Mouse (Mus musculus): ENCODE measurements around the gene Sec14l3. TPM values are rescaled to one million over a fixed set of nuclear protein-coding genes. Genes with fewer than 3 reads are reported as not detected.
A peak's percentile ranks its signal among the peaks of the same experiment; 100 is the strongest.

Gene Sec14l3
- polyA plus RNA-seq, 1 experiment from 2014 or later: 0.54 TPM

DNA sequence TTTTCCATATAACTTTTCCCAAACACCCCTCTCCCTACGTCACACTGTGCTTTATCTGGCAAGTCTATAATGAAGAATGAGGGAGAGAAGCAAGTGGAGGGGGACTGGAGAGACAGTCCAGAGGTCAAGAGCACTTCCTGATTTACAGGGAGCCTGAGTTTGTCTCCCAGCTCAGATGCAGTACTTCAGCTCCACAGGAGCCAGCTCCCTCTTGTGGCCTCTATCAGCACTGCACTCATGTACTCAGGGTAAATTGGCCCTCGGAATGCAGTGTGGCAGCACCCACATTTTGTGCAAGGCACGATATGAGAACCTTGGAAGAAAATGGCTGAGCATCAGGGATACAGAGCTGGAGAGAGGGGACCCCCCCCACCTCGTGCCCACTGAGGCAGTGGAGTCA is 15.6 kb downstream of the Sec14l3 start:
- Histone ChIP-seq H3K9ac (no peak overlapping the region), H3K27ac (no peak overlapping the region), H3K4me1 (replicated peaks; ENCODE audit: control insufficient read depth, insufficient read depth, low read length) (no peaks in the 10 kb centered on the region), H3K4me3 (replicated peaks; ENCODE audit: low read length) (no peak overlapping the region), H3K36me3 (replicated peaks; ENCODE audit: control insufficient read depth, insufficient read depth) (no peaks in the 10 kb centered on the region), H3K4me2 (replicated peaks) (no peak overlapping the region), H3K27me3 (ENCODE audit: control insufficient read depth, insufficient read depth, low read length) (no peaks in the 10 kb centered on the region), H3K9me3 (ENCODE audit: control insufficient read depth, low read length) (no peaks in the 10 kb centered on the region)
- DNase-seq (ENCODE audit: low spot score): peak; percentile 79
- no peak for ATAC-seq (ENCODE audit: low FRiP score)
- WGBS: 23% methylated on average over 4 of the region's 4 CpGs

DNA sequence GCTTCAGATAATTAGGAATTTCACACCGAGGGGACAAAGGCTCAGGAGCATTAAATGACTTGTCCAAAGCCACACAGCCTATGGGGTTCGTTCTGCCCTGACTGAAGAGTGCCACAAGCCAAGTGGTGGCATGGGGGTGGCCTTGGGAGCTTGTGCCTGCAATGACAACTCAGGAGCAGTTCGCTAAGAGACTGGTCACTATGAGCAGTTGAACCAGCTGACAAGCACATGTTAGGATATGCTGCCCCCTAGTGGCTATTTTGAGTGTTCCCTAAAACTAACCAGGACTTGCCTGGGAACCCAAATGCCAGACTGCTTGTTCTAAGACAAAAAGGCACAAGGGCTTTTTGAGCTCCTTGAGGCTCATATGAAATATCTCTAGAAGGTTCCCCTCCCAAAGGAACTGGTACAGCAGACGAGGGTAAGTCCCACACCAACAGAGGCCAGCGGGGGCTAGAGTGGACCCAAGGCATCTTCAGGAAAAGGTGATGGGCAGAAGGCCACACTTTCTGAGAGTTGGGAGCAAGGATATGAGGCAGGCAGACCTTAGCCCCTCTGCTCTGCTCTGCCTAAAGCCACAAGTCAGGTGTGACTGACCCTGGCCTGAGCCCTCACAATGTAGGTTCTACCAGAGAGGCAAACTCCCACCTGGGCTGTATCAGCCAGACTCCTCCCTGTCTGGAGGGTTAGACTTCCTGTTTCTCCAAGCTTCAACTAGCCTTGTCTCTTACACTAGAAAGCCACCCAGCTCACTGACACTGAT is 18.9 kb downstream of the Sec14l3 start:
- ATAC-seq (ENCODE audit: low FRiP score): peak; percentile 48; the same call in 1 of the 2 replicates
- no peaks in the 10 kb centered on the region for H3K27me3 ChIP-seq (ENCODE audit: control insufficient read depth, insufficient read depth, low read length)
- no peaks in the 10 kb centered on the region for H3K4me1 ChIP-seq (replicated peaks; ENCODE audit: control insufficient read depth, insufficient read depth, low read length)
- H3K4me3 ChIP-seq (replicated peaks; ENCODE audit: low read length): no peak overlapping the region
- no peaks in the 10 kb centered on the region for H3K36me3 ChIP-seq (replicated peaks; ENCODE audit: control insufficient read depth, insufficient read depth)
- H3K4me2 ChIP-seq (replicated peaks): no peak overlapping the region
- WGBS: 28% methylated on average over 5 of the region's 5 CpGs
- no peaks in the 10 kb centered on the region for H3K9me3 ChIP-seq (ENCODE audit: control insufficient read depth, low read length)
- no peak overlapping the region for H3K9ac ChIP-seq
- DNase-seq (ENCODE audit: low spot score): peak; percentile 94
- no peak overlapping the region for H3K27ac ChIP-seq

GRCm38 (mm10) chr11:4086246-4086645 is 21.6 kb downstream of the Sec14l3 start:
- no peaks in the 10 kb centered on the region for H3K4me1 ChIP-seq (replicated peaks; ENCODE audit: control insufficient read depth, insufficient read depth, low read length)
- H3K9ac ChIP-seq: no peak overlapping the region
- WGBS: 49% methylated on average over 1 of the region's 1 CpGs
- DNase-seq (ENCODE audit: low spot score): no peak
- no peaks in the 10 kb centered on the region for H3K9me3 ChIP-seq (ENCODE audit: control insufficient read depth, low read length)
- no peak overlapping the region for H3K4me2 ChIP-seq (replicated peaks)
- no peak overlapping the region for H3K27ac ChIP-seq
- no peak for ATAC-seq (ENCODE audit: low FRiP score)
- no peaks in the 10 kb centered on the region for H3K27me3 ChIP-seq (ENCODE audit: control insufficient read depth, insufficient read depth, low read length)
- no peak overlapping the region for H3K4me3 ChIP-seq (replicated peaks; ENCODE audit: low read length)
- 0 out of 2 replicates have a peak, but pooled peaks cover under 1% of the 10 kb centered on the region for H3K36me3 ChIP-seq (replicated peaks; ENCODE audit: control insufficient read depth, insufficient read depth)

GRCm38 (mm10) chr11:4087267-4087666 is 22.6 kb downstream of the Sec14l3 start:
- Histone ChIP-seq H3K36me3 (replicated peaks; ENCODE audit: control insufficient read depth, insufficient read depth) (0 out of 2 replicates have a peak, but pooled peaks cover 7% of the 10 kb centered on the region), H3K9me3 (ENCODE audit: control insufficient read depth, low read length) (no peaks in the 10 kb centered on the region), H3K4me3 (replicated peaks; ENCODE audit: low read length) (no peak overlapping the region), H3K4me2 (replicated peaks) (no peak overlapping the region), H3K27ac (no peak overlapping the region), H3K4me1 (replicated peaks; ENCODE audit: control insufficient read depth, insufficient read depth, low read length) (no peaks in the 10 kb centered on the region), H3K9ac (no peak overlapping the region), H3K27me3 (ENCODE audit: control insufficient read depth, insufficient read depth, low read length) (no peaks in the 10 kb centered on the region)
- 63% methylated on average over 2 of the region's 2 CpGs for WGBS
- ATAC-seq (ENCODE audit: low FRiP score): 0 out of 2 replicates have a peak, but pooled peaks have one; percentile 21
- no peak for DNase-seq (ENCODE audit: low spot score)

- H3K27me3 ChIP-seq (ENCODE audit: control insufficient read depth, insufficient read depth, low read length): no peaks in the 10 kb centered on the region
- 87% methylated on average over 18 of the region's 18 CpGs for whole genome bisulfite sequencing
- ATAC-seq (ENCODE audit: low FRiP score) (no peak), DNase-seq (ENCODE audit: low spot score) (no peak)
- H3K36me3 ChIP-seq (replicated peaks; ENCODE audit: control insufficient read depth, insufficient read depth): 0 out of 2 replicates have a peak, but pooled peaks cover 7% of the 10 kb centered on the region
- no peak overlapping the region for H3K4me3 ChIP-seq (replicated peaks; ENCODE audit: low read length)
- 0 out of 2 replicates have a peak overlapping the region, but pooled peaks have one; percentile 68 for H3K4me2 ChIP-seq (replicated peaks)
- H3K27ac ChIP-seq: no peak overlapping the region
- H3K4me1 ChIP-seq (replicated peaks; ENCODE audit: control insufficient read depth, insufficient read depth, low read length): peaks cover 19% of the 10 kb centered on the region
- no peaks in the 10 kb centered on the region for H3K9me3 ChIP-seq (ENCODE audit: control insufficient read depth, low read length)
- H3K9ac ChIP-seq: no peak overlapping the region
These were observed 29.1 kb downstream of the Sec14l3 start for GRCm38 (mm10) chr11:4093459-4094377.

- WGBS: 6% methylated on average over 23 of the region's 24 CpGs
- H3K9me3 ChIP-seq (ENCODE audit: control insufficient read depth, low read length): no peaks in the 10 kb centered on the region
- no peaks in the 10 kb centered on the region for H3K27me3 ChIP-seq (ENCODE audit: control insufficient read depth, insufficient read depth, low read length)
- H3K4me2 ChIP-seq (replicated peaks): peak overlapping the region; percentile 68
- peaks cover 19% of the 10 kb centered on the region for H3K4me1 ChIP-seq (replicated peaks; ENCODE audit: control insufficient read depth, insufficient read depth, low read length)
- peak overlapping the region; percentile 46 for H3K4me3 ChIP-seq (replicated peaks; ENCODE audit: low read length)
- peak overlapping the region; percentile 52 for H3K27ac ChIP-seq
- peak overlapping the region; percentile 45 for H3K9ac ChIP-seq
- DNase-seq (ENCODE audit: low spot score): peak; percentile 39
- ATAC-seq (ENCODE audit: low FRiP score): no peak
- H3K36me3 ChIP-seq (replicated peaks; ENCODE audit: control insufficient read depth, insufficient read depth): 0 out of 2 replicates have a peak, but pooled peaks cover 7% of the 10 kb centered on the region
These were observed 29.9 kb downstream of the Sec14l3 start for GRCm38 (mm10) chr11:4094378-4095170.

DNA sequence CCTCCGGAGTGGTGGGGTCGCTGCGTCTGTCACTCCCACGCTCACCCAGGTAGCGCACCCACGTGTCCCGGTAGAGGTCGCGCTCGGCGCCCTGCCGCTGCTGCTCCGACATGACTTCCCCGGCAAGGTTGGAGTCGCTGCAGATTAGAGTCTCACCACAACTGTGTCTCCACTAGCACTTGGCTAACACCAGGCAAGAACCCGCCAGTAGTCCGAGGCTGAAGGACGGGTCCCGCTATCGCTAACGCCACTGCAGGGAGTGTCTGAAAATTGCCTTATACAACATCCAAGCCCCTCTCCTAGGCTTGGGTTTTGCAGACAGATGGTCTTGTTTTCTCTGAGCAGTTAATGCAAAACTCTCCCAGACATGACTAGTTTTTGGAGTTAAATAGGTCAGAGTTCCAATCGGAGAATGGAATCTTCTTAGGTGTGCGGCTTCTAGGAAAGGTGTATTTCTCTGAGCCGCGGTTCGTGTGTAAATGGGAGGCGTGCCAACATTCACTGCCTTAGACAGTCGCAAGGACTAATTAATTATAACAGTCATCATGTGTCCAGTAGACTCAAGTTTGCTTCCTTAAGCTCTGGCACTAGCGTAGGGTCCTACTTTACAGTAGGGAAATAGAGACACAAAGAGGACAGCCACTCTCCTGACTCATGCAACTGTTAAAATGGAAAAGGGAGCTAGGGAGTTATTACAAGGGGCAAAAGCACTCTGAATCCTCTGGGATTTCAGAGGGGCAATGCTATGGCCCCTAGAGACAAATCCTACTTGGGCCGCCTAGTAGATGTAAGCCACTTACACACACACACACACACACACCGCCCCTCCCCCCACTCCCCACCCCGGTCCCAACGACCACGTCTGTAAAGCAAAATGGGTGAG is 30.8 kb downstream of the Sec14l3 start, which contains the start of gene Mtfp1:
Gene Mtfp1 (minus strand): TSS at position 275 of the 883 bp plus-strand sequence.
- DNase-seq (ENCODE audit: low spot score) (peak; percentile 68), ATAC-seq (ENCODE audit: low FRiP score) (no peak)
- 0 out of 2 replicates have a peak, but pooled peaks cover 7% of the 10 kb centered on the region for H3K36me3 ChIP-seq (replicated peaks; ENCODE audit: control insufficient read depth, insufficient read depth)
- H3K9ac ChIP-seq: peak within 1 kb of the TSS; percentile 45
- H3K4me3 ChIP-seq (replicated peaks; ENCODE audit: low read length): peak within 1 kb of the TSS; percentile 46
- peak within 1 kb of the TSS; percentile 52 for H3K27ac ChIP-seq
- peaks cover 19% of the 10 kb centered on the region for H3K4me1 ChIP-seq (replicated peaks; ENCODE audit: control insufficient read depth, insufficient read depth, low read length)
- peak within 1 kb of the TSS; percentile 68 for H3K4me2 ChIP-seq (replicated peaks)
- no peaks in the 10 kb centered on the region for H3K27me3 ChIP-seq (ENCODE audit: control insufficient read depth, insufficient read depth, low read length)
- H3K9me3 ChIP-seq (ENCODE audit: control insufficient read depth, low read length): no peaks in the 10 kb centered on the region
- WGBS: 6% methylated on average over 34 of the region's 34 CpGs
